Comparison of ENCODE assay signal across 7 mouse cellular contexts in the genomic region with DNA sequence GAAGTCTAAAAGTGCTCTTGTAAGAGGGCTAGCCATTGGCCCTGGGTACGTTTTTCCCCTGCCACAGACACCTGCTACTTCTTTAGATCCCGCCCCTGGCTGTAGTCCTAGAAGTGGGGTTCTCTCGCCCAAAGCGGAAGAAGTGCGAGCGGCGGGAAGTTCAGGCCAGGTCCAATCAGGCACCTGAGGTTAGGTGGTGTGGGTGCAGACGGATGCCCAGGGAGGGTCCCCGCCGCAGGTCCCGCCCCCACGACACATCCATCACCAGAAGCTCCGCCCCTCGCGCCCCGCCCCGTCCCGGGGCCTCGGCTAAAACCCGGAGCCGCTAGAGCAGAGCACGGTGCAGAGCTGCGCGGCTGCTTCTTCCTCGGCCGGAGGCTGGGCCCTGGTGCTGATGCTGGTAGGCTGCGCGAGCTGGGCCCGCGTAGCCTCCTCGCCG. TPM values are rescaled to one million over a fixed set of nuclear protein-coding genes. Genes with fewer than 3 reads are reported as not detected.
DNase-seq lines count a peak whose midpoint lies in the region; ATAC-seq and TF ChIP-seq lines count a peak whose summit lies in the region.

A gene (plus strand): TSS at position 333 of the 439 bp plus-strand sequence.

- H3K27ac ChIP-seq in heart, embryonic 11.5 days (ENCODE audit: low read depth, low read length): no peak within 1 kb of the TSS
- peak within 1 kb of the TSS; percentile 90 for H3K27ac ChIP-seq in kidney, embryonic 15.5 days
- H3K27ac ChIP-seq in limb, embryonic 14.5 days (replicated peaks; ENCODE audit: low read depth, low read length): peak within 1 kb of the TSS; percentile 48; the same call in 1 of the 2 replicates
- H3K27ac ChIP-seq in midbrain, embryonic 16.5 days (ENCODE audit: low read length): peak within 1 kb of the TSS; percentile 99
- peak within 1 kb of the TSS; percentile 88 for H3K27ac ChIP-seq in spleen, adult 2 months (ENCODE audit: insufficient read depth, low read length)

- peak within 1 kb of the TSS; percentile 62; the same call in 1 of the 2 replicates for H3K9ac ChIP-seq in heart, embryonic 11.5 days (ENCODE audit: low read depth, low read length)
- peak within 1 kb of the TSS; percentile 62 for H3K9ac ChIP-seq in kidney, embryonic 15.5 days
- H3K9ac ChIP-seq in limb, embryonic 14.5 days (ENCODE audit: low read depth, low read length, severe bottlenecking): peak within 1 kb of the TSS; percentile 57
- H3K9ac ChIP-seq in midbrain, embryonic 16.5 days (ENCODE audit: low read depth, low read length): peak within 1 kb of the TSS; percentile 99

- 2% methylated on average over 32 of the region's 32 CpGs for WGBS in heart, embryonic 11.5 days (ENCODE audit: insufficient replicate concordance)
- WGBS in kidney, embryonic 15.5 days: under 1% methylated on average over 32 of the region's 32 CpGs
- 2% methylated on average over 11 of the region's 32 CpGs for WGBS in limb, embryonic 14.5 days
- WGBS in midbrain, embryonic 16.5 days: 0% methylated on average over 32 of the region's 32 CpGs
- WGBS in spleen, adult 2 months: 1% methylated on average over 32 of the region's 32 CpGs

- H3K4me2 ChIP-seq in heart, embryonic 11.5 days: peak within 1 kb of the TSS; percentile 96
- peak within 1 kb of the TSS; percentile 95 for H3K4me2 ChIP-seq in kidney, embryonic 15.5 days
- H3K4me2 ChIP-seq in limb, embryonic 14.5 days (replicated peaks; ENCODE audit: low read depth, low read length, severe bottlenecking): peak within 1 kb of the TSS; percentile 98
- peak within 1 kb of the TSS; percentile 92 for H3K4me2 ChIP-seq in midbrain, embryonic 16.5 days (ENCODE audit: low read length)

- TF ChIP-seq CTCF in spleen, adult 2 months (IDR thresholded peaks at IDR 0.05; ENCODE audit: extremely low read depth, insufficient read depth, insufficient read length, insufficient replicate concordance): no peak

- peaks cover 31% of the 10 kb centered on the region for H3K27me3 ChIP-seq in heart, embryonic 11.5 days (ENCODE audit: control insufficient read depth, insufficient read depth, low read length)
- peaks cover 38% of the 10 kb centered on the region for H3K27me3 ChIP-seq in kidney, embryonic 15.5 days
- H3K27me3 ChIP-seq in limb, embryonic 14.5 days (ENCODE audit: control insufficient read depth, insufficient read depth, low read length): peaks cover 10% of the 10 kb centered on the region; the same call in 1 of the 2 replicates
- H3K27me3 ChIP-seq in midbrain, embryonic 16.5 days (ENCODE audit: control insufficient read depth, insufficient read depth, low read depth, low read length): no peaks in the 10 kb centered on the region
- H3K27me3 ChIP-seq in spleen, adult 2 months (ENCODE audit: control insufficient read depth, insufficient read depth, low read length): no peaks in the 10 kb centered on the region

- peak; percentile 88 for ATAC-seq in heart, embryonic 11.5 days (replicated peaks; ENCODE audit: insufficient number of reproducible peaks, low FRiP score, low TSS enrichment)
- ATAC-seq in kidney, embryonic 15.5 days (replicated peaks; ENCODE audit: low FRiP score): peak; percentile 98
- peak; percentile 91 for ATAC-seq in limb, embryonic 14.5 days (ENCODE audit: low FRiP score, low read depth)
- ATAC-seq in midbrain, embryonic 16.5 days: peak; percentile 97

- no peaks in the 10 kb centered on the region for H3K9me3 ChIP-seq in heart, embryonic 11.5 days (replicated peaks; ENCODE audit: control insufficient read depth, low read length)
- no peaks in the 10 kb centered on the region for H3K9me3 ChIP-seq in kidney, embryonic 15.5 days (replicated peaks)
- no peaks in the 10 kb centered on the region for H3K9me3 ChIP-seq in limb, embryonic 14.5 days (ENCODE audit: control insufficient read depth, low read length)
- no peaks in the 10 kb centered on the region for H3K9me3 ChIP-seq in midbrain, embryonic 16.5 days (replicated peaks; ENCODE audit: control insufficient read depth, low read length, poor library complexity, severe bottlenecking)

- peak within 1 kb of the TSS; percentile 77 for H3K4me3 ChIP-seq in heart, embryonic 11.5 days (ENCODE audit: low read depth, low read length)
- peak within 1 kb of the TSS; percentile 75 for H3K4me3 ChIP-seq in kidney, embryonic 15.5 days (replicated peaks)
- peak within 1 kb of the TSS; percentile 70 for H3K4me3 ChIP-seq in limb, embryonic 14.5 days (replicated peaks; ENCODE audit: low read length)
- peak within 1 kb of the TSS; percentile 99 for H3K4me3 ChIP-seq in midbrain, embryonic 16.5 days (ENCODE audit: low read depth, low read length)
- peak within 1 kb of the TSS; percentile 82 for H3K4me3 ChIP-seq in spleen, adult 2 months (ENCODE audit: extremely low read depth, insufficient read depth, insufficient read length)

- H3K36me3 ChIP-seq in heart, embryonic 11.5 days (ENCODE audit: control insufficient read depth, insufficient read depth, low read length): no peaks in the 10 kb centered on the region
- H3K36me3 ChIP-seq in kidney, embryonic 15.5 days: no peaks in the 10 kb centered on the region
- no peaks in the 10 kb centered on the region for H3K36me3 ChIP-seq in limb, embryonic 14.5 days (ENCODE audit: control insufficient read depth, insufficient read depth, low read length)
- H3K36me3 ChIP-seq in midbrain, embryonic 16.5 days (ENCODE audit: control insufficient read depth, insufficient read depth, low read length): no peaks in the 10 kb centered on the region
- no peaks in the 10 kb centered on the region for H3K36me3 ChIP-seq in spleen, adult 2 months (ENCODE audit: control insufficient read depth, insufficient read depth, low read length)

- no peaks in the 10 kb centered on the region for H3K4me1 ChIP-seq in heart, embryonic 11.5 days (ENCODE audit: control insufficient read depth, insufficient read depth, low read length)
- H3K4me1 ChIP-seq in kidney, embryonic 15.5 days: peaks cover 23% of the 10 kb centered on the region
- peaks cover 3% of the 10 kb centered on the region; the same call in 1 of the 2 replicates for H3K4me1 ChIP-seq in limb, embryonic 14.5 days (ENCODE audit: control insufficient read depth, insufficient read depth, low read length)
- peaks cover 43% of the 10 kb centered on the region for H3K4me1 ChIP-seq in midbrain, embryonic 16.5 days (ENCODE audit: control insufficient read depth, insufficient read depth, low read length)
- peaks cover 9% of the 10 kb centered on the region for H3K4me1 ChIP-seq in spleen, adult 2 months (ENCODE audit: control insufficient read depth, insufficient read depth, insufficient read length)

- TF ChIP-seq POLR2A in limb, embryonic 14.5 days (IDR thresholded peaks at IDR 0.05; ENCODE audit: borderline replicate concordance, extremely low read depth, insufficient read depth, insufficient read length): no peak
- TF ChIP-seq POLR2A in spleen, adult 2 months (IDR thresholded peaks at IDR 0.05; ENCODE audit: low read depth, low read length): peak; percentile 78

- DNase-seq in adrenal gland, postnatal 25 days: peak; percentile 78
- DNase-seq in embryo, embryonic 11 days: peak; percentile 94
- peak; percentile 74 for DNase-seq in limb, embryonic 14.5 days (ENCODE audit: low spot score)
- peak; percentile 83 to 97 for DNase-seq in spleen, adult 2 months (ENCODE audit: low read depth in 1 of 2, low spot score in 2 of 2)

RNA-seq across cellular contexts. Expression of the gene that starts here (rescaled TPM):
- total RNA-seq in adrenal gland, postnatal 25 days (2021): 1.2 and 3.5 TPM in 2 replicates
- 0.54 and 0.90 TPM in 2 replicates for polyA plus RNA-seq in heart, embryonic 11.5 days (2014; fragmentation: Nextera tagmentation; extraction: Ambion mirVana)
- polyA plus RNA-seq in kidney, embryonic 15.5 days (2015; fragmentation: Nextera tagmentation; extraction: Ambion mirVana): 2.9 TPM in 2 replicates
- 4.4 and 4.6 TPM in 2 replicates for polyA plus RNA-seq in limb, embryonic 14.5 days (2012; rRNA removed)
- polyA plus RNA-seq in limb, embryonic 14.5 days (2014; fragmentation: Nextera tagmentation; extraction: Ambion mirVana): 1.8 and 2.0 TPM in 2 replicates
- 13.0 and 15.4 TPM in 2 replicates for polyA plus RNA-seq in midbrain, embryonic 16.5 days (2015; fragmentation: Nextera tagmentation; extraction: Ambion mirVana)
- 15.0 and 23.2 TPM in 2 replicates for polyA plus RNA-seq in spleen, adult 2 months (2012; rRNA removed)

Comparison
In these comparisons a context has a peak if more than half of its experiments do, and no peak if none do; other contexts are left out.
1. Peak in ATAC-seq, H3K4me3 ChIP-seq, H3K9ac ChIP-seq and H3K4me2 ChIP-seq in heart, embryonic 11.5 days; RNA of the gene not detected or under 1 TPM.